Mouse (Mus musculus): ENCODE measurements around the gene Chchd3.

The Chchd3 gene

DNA sequence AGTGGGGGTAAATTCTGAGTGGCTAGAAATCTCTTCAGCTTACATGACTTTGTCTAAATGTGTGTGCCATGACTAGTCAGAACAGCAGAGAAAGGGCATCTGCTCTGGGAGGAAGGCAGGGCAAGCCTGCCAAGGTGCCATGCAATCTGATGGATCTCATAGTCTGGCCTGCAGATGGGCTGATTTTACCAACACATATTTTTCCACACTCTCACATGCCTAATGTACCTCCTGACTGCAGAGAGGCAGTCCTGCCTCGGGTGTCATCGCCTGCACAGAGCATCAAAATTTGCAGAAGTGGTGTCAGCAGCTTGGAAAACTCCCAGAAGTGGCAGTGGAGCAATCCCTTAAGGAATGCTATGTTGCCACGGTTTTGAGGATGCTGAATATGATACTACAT lies 55.5 kb downstream of the Chchd3 start:
- no peak for DNase-seq (ENCODE audit: low read depth, low spot score)

DNA sequence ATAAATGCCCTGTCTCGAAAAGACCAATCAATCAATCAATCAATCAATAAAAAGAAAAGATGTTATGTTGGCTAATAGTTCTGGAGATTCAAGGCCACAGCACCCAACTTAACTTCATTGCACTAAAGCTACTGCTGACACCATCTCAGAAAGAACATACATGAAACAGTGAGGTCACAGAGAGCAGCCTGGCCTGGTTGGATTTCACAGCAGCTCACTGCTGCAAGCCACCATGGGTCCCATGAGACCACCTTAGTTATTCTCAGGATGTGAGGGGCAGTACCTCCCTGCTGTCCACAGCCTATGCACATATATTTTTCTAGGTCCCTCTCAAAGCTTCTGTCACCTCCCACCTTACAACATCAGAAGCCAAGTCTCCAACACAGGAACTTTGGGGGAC lies 57.1 kb downstream of the Chchd3 start:
- no peak for DNase-seq (ENCODE audit: low read depth, low spot score)

DNA sequence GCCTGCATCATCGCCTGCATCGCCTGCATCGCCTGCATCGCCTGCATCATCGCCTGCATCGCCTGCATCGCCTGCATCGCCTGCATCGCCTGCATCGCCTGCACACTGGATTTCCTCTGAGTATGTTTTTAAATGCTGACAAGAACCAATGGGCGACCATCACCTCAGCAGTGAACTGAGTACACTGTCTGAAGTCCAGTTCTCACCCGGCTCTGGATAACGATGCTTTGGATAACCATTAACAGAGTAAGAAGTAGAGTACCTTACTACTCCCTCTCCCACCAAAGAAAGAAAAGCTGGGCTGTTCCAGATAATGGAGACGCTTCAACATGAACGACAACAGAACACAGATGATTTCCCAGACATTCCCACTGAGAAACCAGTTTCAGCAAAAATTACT lies 58.8 kb downstream of the Chchd3 start:
- DNase-seq (ENCODE audit: low read depth, low spot score), result no peak

DNA sequence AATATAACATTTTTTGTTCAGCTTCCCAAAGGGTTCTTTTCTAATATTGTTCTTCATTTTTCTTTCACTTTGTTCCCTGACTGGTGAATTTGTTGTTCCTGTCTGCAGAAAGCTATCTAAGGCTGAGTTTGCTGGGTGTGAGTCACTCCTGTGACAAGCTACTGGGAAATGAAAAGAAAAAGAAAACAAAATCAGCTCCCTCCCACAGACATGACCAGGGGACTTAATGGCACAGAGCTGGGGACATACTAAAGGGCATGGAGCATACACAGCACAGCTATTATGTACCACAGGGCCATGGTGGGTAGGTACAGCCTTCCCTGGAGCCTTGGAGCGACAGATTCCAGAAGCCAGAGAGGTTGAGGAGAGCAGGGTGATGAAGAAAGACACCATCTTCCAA lies 63.5 kb downstream of the Chchd3 start:
- no peak for DNase-seq (ENCODE audit: low read depth, low spot score)

DNA sequence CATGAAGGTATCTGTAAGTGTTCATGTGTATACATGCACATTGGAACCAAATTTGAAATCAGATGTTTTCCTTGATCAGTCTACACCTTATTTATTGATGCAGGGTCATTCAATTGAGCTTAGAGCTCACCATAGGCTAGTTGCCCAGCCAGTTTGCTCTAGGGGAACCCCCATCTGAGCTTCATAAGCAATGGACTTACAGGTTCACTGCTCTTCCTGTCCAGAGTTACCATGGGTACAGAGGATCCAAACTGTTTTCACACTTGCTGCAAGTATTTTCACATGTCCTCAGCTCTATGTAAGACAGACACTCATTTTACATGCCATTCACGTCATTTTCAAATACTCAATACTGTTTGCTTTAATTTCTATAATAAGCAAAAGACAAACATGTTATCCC lies 66.2 kb downstream of the Chchd3 start:
- no peak for DNase-seq (ENCODE audit: low read depth, low spot score)

DNA sequence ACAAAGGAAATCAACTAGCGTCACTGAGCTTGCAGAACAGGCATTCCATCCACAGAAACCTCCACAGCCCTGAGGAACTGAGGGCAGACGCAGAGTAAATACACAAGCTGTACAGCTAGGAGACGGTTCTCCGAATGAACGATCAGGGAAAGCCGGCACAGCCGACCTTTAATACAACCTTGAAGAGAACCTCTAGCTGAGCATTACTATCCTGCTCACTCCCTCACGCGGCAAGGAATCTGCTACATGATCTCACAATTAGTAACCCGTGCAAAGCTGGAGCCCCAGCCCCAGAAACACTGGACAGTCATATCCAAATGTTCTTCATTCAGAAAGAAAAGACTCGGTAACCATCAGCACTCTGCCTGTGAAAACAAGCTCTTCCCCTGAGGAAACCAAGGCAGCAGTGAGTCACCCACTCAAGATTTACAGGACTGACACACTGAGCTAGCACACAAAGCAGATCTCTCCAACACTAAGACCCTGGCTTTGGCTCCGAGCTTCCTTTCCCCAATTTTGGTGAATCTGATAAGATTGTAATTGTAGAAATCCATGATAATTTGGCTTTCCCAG lies 69.9 kb downstream of the Chchd3 start:
- DNase-seq (ENCODE audit: low read depth, low spot score), result no peak

DNA sequence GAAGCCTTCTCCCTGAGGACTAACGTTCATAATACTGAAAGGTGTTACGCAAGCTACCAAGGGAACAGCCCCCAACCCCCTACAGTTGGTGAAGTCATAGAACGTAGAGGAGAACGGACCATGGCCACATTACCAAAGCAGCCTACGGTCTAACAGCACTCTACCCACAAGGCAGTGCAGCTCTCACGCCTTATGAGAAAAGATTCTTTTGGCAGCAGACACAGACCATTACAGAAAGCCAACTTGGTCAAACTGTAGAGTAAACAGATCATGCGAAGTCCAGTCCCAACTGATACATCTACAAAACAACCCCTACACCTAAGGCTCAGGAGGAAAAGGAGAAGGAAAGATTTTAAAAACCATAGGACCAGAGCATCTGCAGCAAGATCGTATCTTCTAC lies 71.5 kb downstream of the Chchd3 start:
- DNase-seq (ENCODE audit: low read depth, low spot score), result no peak

DNA sequence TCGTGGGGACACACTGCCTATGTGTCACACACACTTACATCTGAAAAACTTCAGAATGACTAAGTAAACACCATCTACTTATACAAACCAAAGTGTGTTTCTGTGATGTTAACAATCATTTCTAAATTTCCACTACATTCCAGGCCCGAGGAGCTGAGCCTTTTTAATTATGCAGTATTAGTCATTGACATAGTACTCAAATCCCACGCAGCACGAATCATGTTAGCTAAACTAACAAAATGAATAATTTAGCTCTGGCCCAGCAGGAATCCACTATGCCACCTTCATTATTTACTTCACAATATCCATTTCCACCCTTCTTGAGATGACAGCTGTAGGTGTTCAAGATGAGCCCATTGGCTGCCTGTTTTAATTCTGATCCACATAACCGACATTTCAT lies 76.2 kb downstream of the Chchd3 start:
- no peak for DNase-seq (ENCODE audit: low read depth, low spot score)

DNA sequence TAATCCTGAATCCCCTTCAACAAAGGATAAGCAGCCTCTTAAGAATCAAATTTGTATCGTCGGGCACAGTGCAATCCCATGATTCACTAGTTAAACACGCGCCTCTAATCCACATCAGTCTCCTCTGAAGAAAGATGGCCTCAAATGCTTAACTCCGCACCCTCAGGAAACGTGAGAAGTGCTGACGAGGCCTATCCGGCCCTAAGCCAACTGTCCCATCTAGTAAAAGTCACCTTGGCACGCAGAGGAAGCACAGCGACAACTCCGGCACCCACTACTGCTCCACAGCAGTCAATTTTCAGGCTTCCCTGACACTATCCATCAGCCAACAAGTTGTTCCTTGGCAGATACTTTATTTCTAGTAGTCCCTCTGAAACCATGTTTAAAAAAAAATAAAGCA lies 78.8 kb downstream of the Chchd3 start:
- no peak for DNase-seq (ENCODE audit: low read depth, low spot score)

DNA sequence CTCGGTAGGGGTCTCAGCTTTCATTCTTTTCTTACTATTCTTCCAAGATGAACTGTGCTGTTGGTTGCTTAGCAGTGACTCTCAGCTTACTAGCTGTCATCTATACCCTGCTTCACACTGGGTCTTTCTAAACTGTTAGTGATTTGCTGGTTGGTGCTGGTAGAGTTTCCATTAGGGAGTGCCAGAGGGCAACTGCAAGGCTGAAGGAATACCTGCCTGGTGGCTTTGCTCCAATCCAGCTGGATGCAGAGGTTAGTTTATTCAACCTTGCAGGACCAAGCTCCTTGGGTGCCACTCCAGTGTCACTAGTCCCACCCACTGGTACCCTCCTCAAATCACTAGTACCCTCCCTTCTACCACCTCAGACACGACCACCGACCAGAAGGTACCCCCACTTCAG lies 81.2 kb downstream of the Chchd3 start:
- no peak for DNase-seq (ENCODE audit: low read depth, low spot score)

DNA sequence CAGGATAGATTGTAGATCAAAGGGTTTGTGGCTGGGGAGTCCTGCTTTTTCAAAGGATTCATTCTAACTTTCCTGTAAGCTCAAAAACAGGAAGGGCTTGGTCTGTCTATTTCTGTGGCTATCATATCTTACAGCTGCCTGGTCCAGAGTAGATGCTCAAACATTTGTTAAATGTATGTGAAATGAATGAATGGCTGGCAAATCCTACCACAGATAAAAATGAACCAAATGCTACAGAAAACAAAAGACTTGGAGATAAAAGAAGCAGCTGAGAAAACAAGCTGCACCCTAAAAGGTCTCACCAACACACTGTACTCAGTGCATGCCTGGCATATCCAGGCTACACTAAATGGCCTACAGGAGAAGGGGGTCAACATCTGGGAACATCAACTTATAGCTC lies 88.1 kb downstream of the Chchd3 start:
- DNase-seq (ENCODE audit: low read depth, low spot score), result no peak

DNA sequence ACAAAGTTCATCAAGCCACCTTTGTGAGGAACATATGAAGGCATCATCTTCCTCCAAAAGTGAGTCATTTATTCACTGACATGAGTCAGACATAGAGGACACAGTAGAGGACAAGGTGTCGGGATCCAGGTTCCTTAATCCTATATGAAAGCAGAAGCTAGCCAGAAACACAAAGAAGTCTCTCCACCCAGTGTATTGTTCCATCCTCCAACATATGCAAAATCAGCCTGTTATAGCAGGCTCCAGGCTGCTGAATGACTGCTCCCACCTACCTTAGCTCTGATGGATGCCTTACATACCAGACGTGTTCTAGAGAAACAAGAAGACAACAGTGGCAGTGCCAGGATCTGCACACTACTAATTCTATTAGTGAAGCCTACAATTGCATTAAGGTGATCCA lies 91.1 kb downstream of the Chchd3 start:
- no peak for DNase-seq (ENCODE audit: low read depth, low spot score)

DNA sequence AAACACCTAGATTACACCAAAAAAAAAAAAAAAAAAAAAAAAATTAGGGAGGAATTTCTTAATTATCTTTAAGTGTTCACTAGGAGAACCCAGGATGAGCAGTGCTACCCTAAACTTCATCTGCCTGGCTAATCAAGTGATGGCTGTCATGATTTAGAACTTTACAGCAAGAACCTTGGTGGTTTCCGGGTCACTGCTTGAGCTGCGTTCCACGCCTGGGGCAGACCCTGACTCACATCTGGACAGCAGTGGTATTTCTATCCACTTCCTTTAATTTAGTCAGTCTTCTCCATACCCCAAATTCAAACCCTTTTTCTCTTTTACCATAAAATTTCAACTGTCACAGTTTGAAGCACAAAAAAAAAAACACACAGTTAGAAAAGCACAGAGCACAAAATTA lies 98.0 kb downstream of the Chchd3 start:
- no peak for DNase-seq (ENCODE audit: low read depth, low spot score)

DNA sequence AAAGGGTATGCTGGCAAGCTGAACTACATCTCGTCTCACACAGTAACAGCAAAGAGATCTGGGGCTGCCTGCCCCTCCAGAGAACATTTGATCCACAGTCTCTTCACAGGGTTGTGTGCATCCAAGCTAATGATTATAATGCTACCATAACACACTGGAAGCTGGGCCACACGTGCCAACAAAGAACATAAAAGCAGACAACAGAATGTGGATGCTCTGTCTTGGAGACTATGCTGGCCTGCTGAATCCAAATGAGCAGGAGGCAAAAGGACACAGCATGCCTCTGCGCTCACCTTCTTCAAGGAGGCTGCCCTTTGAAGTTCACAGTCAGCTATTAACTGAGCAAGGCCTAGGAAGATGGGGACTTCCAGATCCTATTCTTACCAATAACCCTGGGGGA lies 98.6 kb downstream of the Chchd3 start:
- no peak for DNase-seq (ENCODE audit: low read depth, low spot score)

DNA sequence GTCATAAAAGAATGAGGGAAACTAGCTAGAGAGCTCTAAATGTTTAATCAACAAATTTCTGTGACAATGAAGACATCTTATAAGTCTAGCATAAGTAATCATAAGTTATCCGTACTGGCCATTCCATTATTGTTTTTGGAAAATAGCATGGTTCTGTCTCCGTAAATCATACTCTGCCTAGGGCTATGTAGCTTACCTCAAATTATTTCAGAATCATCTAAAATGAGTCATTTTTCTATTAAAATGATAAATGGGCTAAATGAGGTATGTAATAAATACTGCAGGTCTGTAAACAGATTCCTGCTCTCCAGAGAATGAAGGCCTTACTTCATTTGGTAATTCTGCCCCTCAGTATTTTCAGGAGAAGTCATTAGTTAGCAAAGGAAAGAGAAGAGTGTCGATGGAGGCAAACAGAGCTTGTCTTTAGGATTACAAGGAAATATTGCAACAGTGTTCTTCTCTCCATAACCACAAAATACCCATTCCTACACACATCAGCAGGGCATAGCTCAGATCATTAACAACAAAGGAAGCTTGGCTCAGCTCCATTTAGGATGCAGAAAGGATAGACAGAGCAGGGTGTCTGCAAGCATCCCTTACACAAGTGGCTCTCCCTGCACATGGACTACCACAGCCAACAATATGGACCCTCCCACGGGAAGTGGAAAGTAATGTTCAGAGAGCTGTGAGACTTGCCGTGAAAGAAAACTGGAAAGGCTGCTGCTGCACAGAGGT lies 100.1 kb downstream of the Chchd3 start:
- DNase-seq (ENCODE audit: low read depth, low spot score), result no peak

DNA sequence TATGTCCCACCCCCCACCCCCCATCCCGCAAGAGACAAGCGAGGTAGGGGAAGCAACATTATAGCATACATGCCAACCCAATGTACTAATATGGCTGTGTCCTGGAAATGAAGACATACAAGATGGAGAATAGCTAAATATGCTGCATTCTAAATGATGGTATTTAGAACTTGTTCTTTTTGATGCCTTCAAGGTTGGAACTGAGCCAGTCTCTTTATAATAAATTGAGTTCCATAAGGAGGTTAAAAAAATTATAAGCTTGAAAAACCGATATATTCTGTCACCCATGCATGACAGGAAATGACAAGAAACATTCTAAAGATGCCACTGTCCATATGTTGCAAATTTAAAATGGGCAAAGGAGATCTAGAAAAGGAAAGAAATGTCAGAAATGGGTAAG lies 104.6 kb downstream of the Chchd3 start:
- no peak for DNase-seq (ENCODE audit: low read depth, low spot score)

DNA sequence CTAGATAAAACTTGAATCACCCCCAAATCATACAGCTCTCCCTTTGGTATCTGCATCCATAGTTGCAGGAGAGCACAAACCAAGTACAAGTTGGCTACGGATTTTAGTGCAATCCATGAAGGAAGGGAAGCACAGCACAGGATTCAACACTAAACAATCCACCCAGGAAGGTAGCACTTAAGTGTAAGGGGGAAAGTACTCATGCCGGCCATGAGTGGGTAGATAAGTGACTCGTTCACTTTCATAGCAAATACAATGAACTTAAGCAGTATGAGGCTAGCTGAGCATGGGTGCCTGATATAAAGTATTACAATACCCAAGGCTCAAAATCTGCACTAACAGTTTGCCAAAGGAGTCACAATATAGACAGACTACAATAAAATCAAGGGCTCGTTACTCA lies 109.1 kb downstream of the Chchd3 start:
- no peak for DNase-seq (ENCODE audit: low read depth, low spot score)

DNA sequence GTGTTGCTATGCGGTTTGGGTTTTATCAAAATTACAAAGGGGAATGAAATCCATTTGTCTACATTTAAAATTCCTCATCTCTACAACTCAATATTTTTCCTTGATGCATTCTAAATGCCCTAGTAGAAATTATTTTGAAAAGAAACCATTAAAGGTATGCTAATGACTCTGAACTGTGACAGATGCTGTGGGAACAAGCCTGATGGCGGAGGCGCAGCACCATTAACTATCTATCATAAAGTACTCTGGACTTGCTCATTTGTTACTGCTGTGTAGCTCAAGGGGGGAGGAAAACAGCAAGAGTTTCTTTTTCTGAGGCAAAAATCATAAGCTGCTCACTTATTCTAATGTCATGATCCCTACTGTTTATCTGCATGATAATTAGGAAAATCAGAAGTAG lies 110.4 kb downstream of the Chchd3 start:
- DNase-seq (ENCODE audit: low read depth, low spot score), result no peak

DNA sequence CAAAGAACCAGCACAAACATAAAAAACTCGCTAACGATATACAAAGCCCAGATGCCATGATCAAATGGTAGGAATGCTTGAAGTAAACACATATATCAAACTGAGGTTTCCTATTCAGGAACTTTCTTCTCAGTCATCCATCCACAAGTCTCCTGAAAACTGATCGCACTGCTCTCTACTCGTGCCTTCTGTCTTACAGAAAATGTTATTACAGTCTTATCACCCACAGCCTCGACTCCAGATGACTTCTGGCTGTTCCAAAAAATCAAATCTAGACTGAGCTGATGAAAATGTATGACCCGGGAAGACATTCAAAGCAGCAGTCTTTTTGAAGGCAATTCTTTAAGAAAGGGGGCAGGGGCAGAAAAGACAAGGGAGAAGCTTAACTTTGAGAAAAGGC lies 112.8 kb downstream of the Chchd3 start:
- no peak for DNase-seq (ENCODE audit: low read depth, low spot score)

DNA sequence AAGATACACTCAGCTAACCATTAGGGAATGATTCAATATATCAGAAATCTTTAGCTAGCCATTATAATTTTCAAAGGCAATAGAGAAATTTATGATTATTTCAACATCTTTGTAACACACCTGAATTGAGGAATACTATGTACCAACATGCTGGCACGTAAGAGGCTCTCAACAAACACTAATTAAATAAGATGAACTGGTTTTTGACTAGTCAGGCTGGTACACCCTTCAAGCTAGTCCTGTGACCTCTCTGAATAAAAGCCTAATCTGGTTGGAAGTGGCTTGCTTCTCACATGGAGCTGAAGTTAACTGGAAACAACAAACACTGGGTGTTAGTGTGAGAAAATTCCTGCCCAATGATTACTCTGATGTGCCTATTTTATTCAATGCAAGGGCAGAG lies 115.1 kb downstream of the Chchd3 start:
- DNase-seq (ENCODE audit: low read depth, low spot score), result no peak

DNA sequence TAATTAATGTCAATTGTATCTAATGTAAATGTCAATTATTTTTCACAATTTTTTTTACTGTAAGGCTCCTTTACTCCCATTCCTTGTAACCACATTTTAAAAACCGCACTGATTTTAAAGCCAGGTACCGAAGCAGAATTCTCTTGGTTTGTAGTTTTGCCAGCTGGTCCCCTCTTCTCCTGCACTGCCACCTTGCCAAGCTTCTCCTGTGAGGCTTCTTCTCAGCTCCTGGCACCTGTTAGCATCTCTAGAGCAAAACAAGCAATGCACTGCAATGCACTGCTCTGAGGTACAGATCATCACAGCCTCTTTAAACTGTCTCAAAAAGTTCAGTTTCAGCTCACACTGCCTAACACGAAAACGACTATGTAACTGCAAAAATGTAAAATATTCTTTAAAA lies 116.4 kb downstream of the Chchd3 start:
- no peak for DNase-seq (ENCODE audit: low read depth, low spot score)

DNA sequence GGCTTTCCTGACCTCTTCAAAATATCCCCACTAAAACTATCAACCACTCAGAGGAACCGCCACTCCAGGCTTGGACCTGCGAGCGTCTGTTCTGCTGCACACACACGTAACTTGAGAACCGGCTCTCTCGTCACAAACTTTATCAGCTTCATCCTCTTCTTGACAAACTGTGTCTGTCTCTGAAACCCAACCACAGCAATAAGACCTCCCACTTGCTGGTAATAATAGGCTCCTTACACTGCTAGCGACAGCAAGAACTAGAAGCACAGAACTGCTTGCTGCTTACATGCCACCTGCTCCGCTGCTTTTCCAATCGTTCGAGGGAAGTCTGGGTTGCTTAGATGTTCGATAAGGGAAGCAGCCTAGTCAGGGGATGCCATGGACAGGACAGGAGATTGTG lies 119.8 kb downstream of the Chchd3 start:
- DNase-seq (ENCODE audit: low read depth, low spot score), result no peak

DNA sequence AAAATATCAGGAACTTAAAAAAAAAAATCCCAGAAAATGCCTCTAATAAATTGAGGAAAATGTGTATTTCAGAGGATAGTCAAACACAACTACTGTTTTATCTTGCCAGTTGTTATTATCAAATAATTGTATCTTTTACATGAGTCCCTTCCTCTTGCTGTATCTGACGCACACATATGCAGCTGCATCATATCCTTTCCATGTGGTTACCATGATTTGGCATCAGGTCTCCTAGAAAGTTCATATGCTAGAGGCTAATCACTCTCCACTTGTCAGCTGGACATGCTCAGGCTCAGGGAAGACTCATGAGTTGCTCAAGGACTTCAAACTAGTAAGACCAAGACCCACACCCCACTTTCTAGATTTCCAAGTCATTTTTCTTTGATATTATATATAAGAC lies 122.4 kb downstream of the Chchd3 start:
- DNase-seq (ENCODE audit: low read depth, low spot score), result no peak

DNA sequence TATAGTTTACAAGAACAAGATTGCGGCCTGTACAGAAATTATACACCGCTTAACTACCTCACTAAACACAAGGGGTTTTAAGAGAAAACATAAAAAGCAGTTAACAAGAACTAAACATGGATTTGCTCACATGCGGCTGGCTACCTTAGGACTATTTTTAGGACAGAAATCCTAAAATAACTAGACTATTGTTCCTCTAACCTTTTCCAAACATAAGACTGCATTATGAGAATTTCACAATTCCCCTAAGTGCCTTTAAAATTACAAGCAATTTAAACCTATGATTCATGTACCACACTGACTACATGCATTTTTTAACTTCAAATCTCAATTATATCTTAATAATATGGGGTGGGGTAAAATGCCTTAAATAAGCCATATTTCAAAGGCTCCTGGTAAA lies 123.3 kb downstream of the Chchd3 start:
- DNase-seq (ENCODE audit: low read depth, low spot score), result no peak
